Mouse (Mus musculus): ENCODE results near the gene Sfxn1.

The Sfxn1 gene

GRCm38 (mm10) chr13:54077470-54078174, 6.0 kb downstream of the Sfxn1 start:
- no peak for DNase-seq (ENCODE audit: low spot score)

GRCm38 (mm10) chr13:54079782-54080759, 8.4 kb downstream of the Sfxn1 start:
- no peak for DNase-seq (ENCODE audit: low spot score)

- no peak for DNase-seq (ENCODE audit: low spot score)
Measured at GRCm38 (mm10) chr13:54080785-54081184, 9.1 kb downstream of the Sfxn1 start.

- no peak for DNase-seq (ENCODE audit: low spot score)
Measured at GRCm38 (mm10) chr13:54082946-54083345, 11.3 kb downstream of the Sfxn1 start.

GRCm38 (mm10) chr13:54084178-54084577, 12.5 kb downstream of the Sfxn1 start:
- DNase-seq (ENCODE audit: low spot score), result no peak

GRCm38 (mm10) chr13:54084826-54085225, 13.2 kb downstream of the Sfxn1 start:
- no peak for DNase-seq (ENCODE audit: low spot score)

GRCm38 (mm10) chr13:54085266-54085665, 13.6 kb downstream of the Sfxn1 start:
- no peak for DNase-seq (ENCODE audit: low spot score)

- DNase-seq (ENCODE audit: low spot score), result no peak
Measured at GRCm38 (mm10) chr13:54091719-54092118, 20.1 kb downstream of the Sfxn1 start.

- no peak for DNase-seq (ENCODE audit: low spot score)
Measured at GRCm38 (mm10) chr13:54094349-54094748, 22.7 kb downstream of the Sfxn1 start.

- DNase-seq (ENCODE audit: low spot score), result no peak
Measured at GRCm38 (mm10) chr13:54094963-54095362, 23.3 kb downstream of the Sfxn1 start.

- no peak for DNase-seq (ENCODE audit: low spot score)
Measured at GRCm38 (mm10) chr13:54095721-54096120, 24.1 kb downstream of the Sfxn1 start.

- no peak for DNase-seq (ENCODE audit: low spot score)
Measured at GRCm38 (mm10) chr13:54097227-54097626, 25.6 kb downstream of the Sfxn1 start.

- DNase-seq (ENCODE audit: low spot score), result no peak
Measured at GRCm38 (mm10) chr13:54097797-54098196, 26.1 kb downstream of the Sfxn1 start.

GRCm38 (mm10) chr13:54101031-54101820, 29.6 kb downstream of the Sfxn1 start:
- peak; percentile 42 for DNase-seq (ENCODE audit: low spot score)

GRCm38 (mm10) chr13:54102061-54102460, 30.4 kb downstream of the Sfxn1 start:
- no peak for DNase-seq (ENCODE audit: low spot score)

GRCm38 (mm10) chr13:54103271-54103670, 31.6 kb downstream of the Sfxn1 start:
- no peak for DNase-seq (ENCODE audit: low spot score)

GRCm38 (mm10) chr13:54103866-54104265, 32.2 kb downstream of the Sfxn1 start:
- no peak for DNase-seq (ENCODE audit: low spot score)

GRCm38 (mm10) chr13:54113819-54114550, 42.3 kb downstream of the Sfxn1 start:
- DNase-seq (ENCODE audit: low spot score), result peak; percentile 60

- DNase-seq (ENCODE audit: low spot score), result no peak
Measured at GRCm38 (mm10) chr13:54114931-54115330, 43.3 kb downstream of the Sfxn1 start.

- no peak for DNase-seq (ENCODE audit: low spot score)
Measured at GRCm38 (mm10) chr13:54115779-54116178, 44.1 kb downstream of the Sfxn1 start.

GRCm38 (mm10) chr13:54118355-54118754, 46.7 kb downstream of the Sfxn1 start:
- DNase-seq (ENCODE audit: low spot score), result no peak
